Mouse (Mus musculus) cerebellum, adult 2 months (tissue): ENCODE measurements at regions not wholly inside any gene's neighbourhood (a gene's known extent, or its start where the extent isn't known, plus 50 kb on each side); places are given as distances from the start of the nearest gene placed in this dataset.

Source experiments
- DNase-seq, 2 experiments: peaks; one replicate each; pipeline ENCODE4 v3.0.0; 2021
- H3K27ac ChIP-seq: fragments of 200-500 bp; 2 replicates; pipeline ENCODE4 v1.5.1; 2012; ENCODE audit warnings: low read length, control low read depth, inconsistent platforms; ENCODE audit not compliant: insufficient read depth
- H3K27me3 ChIP-seq: fragments of 200-500 bp; 2 replicates; pipeline ENCODE4 v1.6.1; 2012; ENCODE audit warnings: inconsistent platforms, mild to moderate bottlenecking, low read length, moderate library complexity; ENCODE audit not compliant: control insufficient read depth, insufficient read depth
- H3K4me1 ChIP-seq: fragments of 200-500 bp; 2 replicates; pipeline ENCODE4 v1.6.1; 2011; ENCODE audit warnings: low read length; ENCODE audit not compliant: control insufficient read depth, insufficient read depth
- H3K4me3 ChIP-seq: fragments of 200-500 bp; replicated peaks from 2 replicates; pipeline ENCODE3; 2011; ENCODE audit warnings: mild to moderate bottlenecking, low read depth, low read length, control low read depth; ENCODE audit not compliant: insufficient read depth
- CTCF ChIP-seq: fragments of 200-500 bp; IDR thresholded peaks from 2 replicates; pipeline ENCODE4 v1.5.1; 2011; ENCODE audit warnings: low read depth, mild to moderate bottlenecking, control low read depth, low read length, moderate library complexity, borderline replicate concordance; ENCODE audit not compliant: insufficient read depth
- POLR2A ChIP-seq: fragments of 200-500 bp; IDR thresholded peaks from 2 replicates; pipeline ENCODE4 v1.6.1; 2011; ENCODE audit warnings: low read length, control low read depth, borderline replicate concordance; ENCODE audit not compliant: insufficient read depth
- WGBS: fragments of 180-500 bp; shearing (Covaris S2); methylation state at CpG from one replicate; pipeline ENCODE4 v1.1.7; 2018; 5-methylcytosine and 5-hydroxymethylcytosine counted together

DNA sequence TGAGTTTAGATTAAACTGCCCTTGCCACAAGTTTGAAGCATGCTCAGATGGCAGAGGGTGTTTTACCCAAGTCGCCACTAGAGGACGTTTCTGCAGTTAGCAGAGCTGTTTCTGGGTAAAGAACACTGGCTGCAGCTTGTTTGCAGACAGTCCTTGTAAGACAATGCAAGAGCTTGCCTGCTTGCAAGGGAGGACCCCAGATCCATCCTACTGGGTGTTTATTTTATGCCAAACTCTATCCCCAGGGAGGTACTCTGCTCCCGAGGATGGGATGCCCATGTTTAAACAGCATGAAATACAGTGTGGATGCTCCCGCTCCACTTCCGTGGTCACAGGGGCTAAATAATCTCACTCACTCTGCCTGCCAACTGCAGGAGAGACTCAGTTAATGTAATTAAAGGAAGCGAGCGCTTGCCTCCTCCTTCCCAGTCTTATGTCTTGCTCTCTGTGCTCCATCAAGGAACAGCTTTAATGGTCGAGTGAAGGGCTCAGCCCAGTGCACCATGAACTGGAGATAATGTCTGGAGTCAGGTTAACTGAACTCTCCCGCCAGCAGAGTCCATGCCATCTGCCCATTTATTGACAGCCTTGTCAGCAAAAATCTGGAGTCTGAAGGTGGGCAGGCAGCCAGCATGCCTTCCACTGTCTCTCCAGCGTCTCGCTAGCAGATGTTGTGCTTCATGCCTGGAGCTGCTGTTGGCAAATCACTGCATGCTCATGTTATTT lies 334.8 kb downstream of the Mex3b start:
- H3K4me1 ChIP-seq: peaks cover 23% of the 10 kb centered on the region
- WGBS: 7% methylated on average over 11 of the region's 11 CpGs
- no peak overlapping the region for H3K27ac ChIP-seq
- peak; percentile 60 for TF ChIP-seq CTCF
- no peak for TF ChIP-seq POLR2A
- no peak overlapping the region for H3K4me3 ChIP-seq
- DNase-seq: peak; percentile 52 to 55
- no peaks in the 10 kb centered on the region for H3K27me3 ChIP-seq

- no peaks in the 10 kb centered on the region for H3K27me3 ChIP-seq
- DNase-seq: peak; percentile 43 to 68
- H3K4me3 ChIP-seq: no peak overlapping the region
- H3K27ac ChIP-seq: no peak overlapping the region
- peaks cover 23% of the 10 kb centered on the region for H3K4me1 ChIP-seq
- 33% methylated on average over 10 of the region's 10 CpGs for WGBS
- TF ChIP-seq CTCF (no peak), POLR2A (no peak)
Observed at GRCm38 (mm10) chr7:83203311-83204012, 336.3 kb downstream of the Mex3b start.

- Histone ChIP-seq H3K4me3 (no peak overlapping the region), H3K27ac (no peak overlapping the region), H3K27me3 (no peaks in the 10 kb centered on the region), H3K4me1 (peaks cover 23% of the 10 kb centered on the region)
- DNase-seq: peak; percentile 18 to 29
- TF ChIP-seq POLR2A (no peak), CTCF (no peak)
- WGBS: 57% methylated on average over 4 of the region's 4 CpGs
Observed at GRCm38 (mm10) chr7:83204013-83204365, 336.9 kb downstream of the Mex3b start.

DNA sequence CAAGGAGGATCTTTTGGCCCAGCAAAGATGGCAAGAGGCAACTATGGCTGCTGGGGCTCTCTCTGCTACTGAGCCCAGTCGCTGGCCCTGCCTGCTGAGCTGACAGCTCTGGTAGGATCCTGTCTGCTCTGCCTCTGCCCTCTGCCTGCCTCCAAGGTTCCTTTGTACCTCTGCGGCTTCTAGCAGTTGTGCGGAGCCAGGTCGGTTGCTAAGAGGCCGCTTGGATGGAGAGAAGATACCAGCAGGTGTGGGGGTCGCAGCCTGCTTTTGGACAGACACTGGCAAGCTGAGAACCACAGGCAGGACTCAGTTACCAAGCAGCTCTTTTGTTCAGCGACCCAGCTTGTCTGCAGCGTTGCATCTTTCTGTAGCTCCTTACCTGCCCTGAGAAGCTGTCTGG lies 337.6 kb downstream of the Mex3b start:
- 63% methylated on average over 8 of the region's 8 CpGs for WGBS
- Histone ChIP-seq H3K27me3 (no peaks in the 10 kb centered on the region), H3K4me1 (peaks cover 23% of the 10 kb centered on the region), H3K4me3 (no peak overlapping the region), H3K27ac (no peak overlapping the region)
- DNase-seq: peak in 1 of 2 experiments; percentile 14
- TF ChIP-seq CTCF (no peak), POLR2A (no peak)

- Histone ChIP-seq H3K4me1 (peaks cover 20% of the 10 kb centered on the region), H3K4me3 (no peak overlapping the region), H3K27me3 (no peaks in the 10 kb centered on the region), H3K27ac (no peak overlapping the region)
- WGBS: 95% methylated on average over 2 of the region's 2 CpGs
- TF ChIP-seq POLR2A (no peak), CTCF (no peak)
- no peak for DNase-seq
Observed at GRCm38 (mm10) chr7:83206999-83207398, 339.9 kb downstream of the Mex3b start.

DNA sequence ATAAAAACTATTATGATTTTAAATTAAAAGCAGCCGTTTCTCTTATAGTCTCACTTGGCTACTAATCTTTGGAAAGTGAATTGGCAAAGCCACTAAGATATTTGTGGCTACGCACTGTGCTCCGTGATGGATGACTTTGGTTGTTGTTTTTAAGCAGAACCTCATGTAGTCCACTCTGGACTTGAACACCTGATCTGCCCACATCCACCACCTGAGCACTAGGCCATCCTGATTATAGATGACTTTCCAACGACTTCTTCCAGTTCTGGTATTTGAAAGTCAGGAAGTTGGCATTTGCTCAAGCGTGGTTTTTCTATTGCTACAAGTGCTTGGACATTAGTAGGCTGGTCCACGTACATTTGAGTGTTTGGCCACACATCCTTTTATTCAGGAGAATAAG lies 344.5 kb downstream of the Mex3b start:
- TF ChIP-seq CTCF (no peak), POLR2A (no peak)
- Histone ChIP-seq H3K27me3 (no peaks in the 10 kb centered on the region), H3K4me3 (no peak overlapping the region), H3K27ac (no peak overlapping the region), H3K4me1 (no peaks in the 10 kb centered on the region)
- 88% methylated on average over 6 of the region's 6 CpGs for WGBS
- no peak for DNase-seq

GRCm38 (mm10) chr7:83222029-83222722 lies 355.0 kb downstream of the Mex3b start:
- no peak for DNase-seq
- no peak overlapping the region for H3K4me3 ChIP-seq
- TF ChIP-seq CTCF (no peak), POLR2A (no peak)
- WGBS: 94% methylated on average over 3 of the region's 3 CpGs
- no peaks in the 10 kb centered on the region for H3K27me3 ChIP-seq
- no peak overlapping the region for H3K27ac ChIP-seq
- no peaks in the 10 kb centered on the region for H3K4me1 ChIP-seq
